Mouse (Mus musculus): ENCODE measurements around the gene Spata3. TPM values are rescaled to one million over a fixed set of nuclear protein-coding genes. Genes with fewer than 3 reads are reported as not detected.

The Spata3 gene
- not detected for polyA plus RNA-seq (2014; fragmentation: Illumina TruSeq; extraction: RNeasy Lipid Tissue Mini Kit (QIAGEN cat#74804); ENCODE audit: low read depth, low replicate concordance)

GRCm38 (mm10) chr1:86016516-86016915 lies at the start of gene Spata3:
Gene Spata3 (plus strand): TSS chr1:86016816.

GRCm38 (mm10) chr1:86045848-86046805 lies 29.5 kb downstream of the Spata3 start, which contains the start of gene 2810459M11Rik:
Gene 2810459M11Rik (plus strand): TSS chr1:86045863.

GRCm38 (mm10) chr1:86064271-86064991 lies 47.8 kb downstream of the Spata3 start, which contains the start of gene Psmd1:
Gene Psmd1 (plus strand): TSS chr1:86064387.

Other genes starting within 250 kb of the Spata3 start
- 0.73 TPM for gene A630001G21Rik, start 238.2 kb upstream of the Spata3 start, polyA plus RNA-seq (2014; fragmentation: Illumina TruSeq; extraction: RNeasy Lipid Tissue Mini Kit (QIAGEN cat#74804); ENCODE audit: low read depth, low replicate concordance)
- 177 TPM for gene Cab39, start 223.4 kb upstream of the Spata3 start, polyA plus RNA-seq (2014; fragmentation: Illumina TruSeq; extraction: RNeasy Lipid Tissue Mini Kit (QIAGEN cat#74804); ENCODE audit: low read depth, low replicate concordance)
- 2.3 TPM for gene Itm2c, start 122.5 kb upstream of the Spata3 start, polyA plus RNA-seq (2014; fragmentation: Illumina TruSeq; extraction: RNeasy Lipid Tissue Mini Kit (QIAGEN cat#74804); ENCODE audit: low read depth, low replicate concordance)
- gene 4933407L21Rik, start 88.3 kb upstream of the Spata3 start, polyA plus RNA-seq (2014; fragmentation: Illumina TruSeq; extraction: RNeasy Lipid Tissue Mini Kit (QIAGEN cat#74804); ENCODE audit: low read depth, low replicate concordance), result not detected
- gene Gpr55, start 55.8 kb upstream of the Spata3 start, polyA plus RNA-seq (2014; fragmentation: Illumina TruSeq; extraction: RNeasy Lipid Tissue Mini Kit (QIAGEN cat#74804); ENCODE audit: low read depth, low replicate concordance), result not detected
- 0.12 TPM for gene 2810459M11Rik, start 29.0 kb downstream of the Spata3 start, polyA plus RNA-seq (2014; fragmentation: Illumina TruSeq; extraction: RNeasy Lipid Tissue Mini Kit (QIAGEN cat#74804); ENCODE audit: low read depth, low replicate concordance)
- 145 TPM for gene Psmd1, start 47.6 kb downstream of the Spata3 start, polyA plus RNA-seq (2014; fragmentation: Illumina TruSeq; extraction: RNeasy Lipid Tissue Mini Kit (QIAGEN cat#74804); ENCODE audit: low read depth, low replicate concordance)
- 0.81 TPM for gene Htr2b, start 95.2 kb downstream of the Spata3 start, polyA plus RNA-seq (2014; fragmentation: Illumina TruSeq; extraction: RNeasy Lipid Tissue Mini Kit (QIAGEN cat#74804); ENCODE audit: low read depth, low replicate concordance)
- not detected for gene Gm21972, start 116.8 kb downstream of the Spata3 start, polyA plus RNA-seq (2014; fragmentation: Illumina TruSeq; extraction: RNeasy Lipid Tissue Mini Kit (QIAGEN cat#74804); ENCODE audit: low read depth, low replicate concordance)
- 8.1 TPM for gene Armc9, start 138.0 kb downstream of the Spata3 start, polyA plus RNA-seq (2014; fragmentation: Illumina TruSeq; extraction: RNeasy Lipid Tissue Mini Kit (QIAGEN cat#74804); ENCODE audit: low read depth, low replicate concordance)